Mouse (Mus musculus) lung, adult 2 months (tissue): ENCODE measurements at regions not wholly inside any gene's neighbourhood (a gene's known extent, or its start where the extent isn't known, plus 50 kb on each side); places are given as distances from the start of the nearest gene placed in this dataset.

ENCODE experiments used
- CTCF ChIP-seq: fragments of 200-500 bp; IDR thresholded peaks from 2 replicates; pipeline ENCODE4 v1.5.1; 2011; ENCODE audit warnings: mild to moderate bottlenecking, low read length, control low read depth; ENCODE audit not compliant: insufficient read depth
- POLR2A ChIP-seq: fragments of 200-500 bp; IDR thresholded peaks from 2 replicates; pipeline ENCODE4 v1.6.1; 2011; ENCODE audit warnings: low read depth, mild to moderate bottlenecking, control low read depth, low read length, borderline replicate concordance; ENCODE audit errors: extremely low read depth

DNA sequence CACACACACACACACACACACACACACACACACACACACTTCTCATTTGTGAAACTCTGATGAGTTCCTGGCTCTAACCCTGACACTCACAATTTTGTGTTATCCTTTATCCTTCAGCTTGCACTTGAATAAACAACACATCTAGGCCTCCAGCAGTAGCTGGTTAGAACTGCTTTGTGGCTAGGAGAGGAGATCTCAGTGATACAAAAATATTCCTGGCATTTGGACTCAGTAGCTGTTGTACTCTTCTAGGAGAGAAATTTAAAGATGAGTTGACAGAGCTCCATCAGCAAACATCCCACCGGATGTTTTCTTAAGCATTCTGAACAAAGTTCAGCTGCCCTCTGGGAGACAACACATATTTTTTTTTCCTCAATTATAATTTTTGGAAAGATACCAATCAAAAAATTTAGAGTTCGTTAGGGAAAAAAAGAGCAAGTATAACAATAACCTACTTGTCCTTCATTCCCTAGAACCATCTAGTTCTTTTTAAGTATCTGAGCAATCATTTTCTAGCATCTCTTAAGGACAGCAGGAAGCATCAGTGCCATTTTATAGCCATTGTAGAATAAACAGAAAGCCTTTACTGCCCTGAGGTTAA lies 2118.7 kb downstream of the 9330182O14Rik start:
- TF ChIP-seq CTCF, result no peak
- TF ChIP-seq POLR2A, result no peak
